Mouse (Mus musculus): ENCODE results near the gene Txndc2.
A peak's percentile ranks its signal among the peaks of the same experiment; 100 is the strongest.

The Txndc2 gene

DNA sequence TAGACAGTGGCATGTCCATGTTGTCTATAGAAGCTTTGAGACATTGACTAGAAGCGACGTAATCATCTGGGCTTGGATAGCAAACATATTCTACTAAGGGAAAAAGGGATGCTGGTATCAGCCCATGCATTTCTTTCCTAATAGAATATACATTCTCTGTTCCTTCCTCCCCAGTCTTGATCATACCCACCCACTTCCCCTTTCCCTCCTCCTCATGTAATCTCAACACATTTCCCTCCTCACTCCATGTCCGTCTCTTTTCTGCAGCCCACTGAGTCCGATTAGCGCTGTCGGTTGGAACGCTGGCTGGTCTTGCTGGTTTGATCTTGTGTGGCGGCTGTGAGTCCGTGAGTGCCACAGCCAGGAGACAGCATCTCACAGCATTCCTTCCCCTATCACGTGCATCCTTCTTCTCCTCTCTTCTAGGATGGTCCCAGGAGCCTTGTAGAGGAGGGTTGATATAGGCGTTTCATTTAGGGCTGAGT is at the start of gene Txndc2:
TSS of gene Txndc2 (minus strand) at position 435 of the 485 bp plus-strand sequence.
- DNase-seq (ENCODE audit: low spot score in 2 of 2): no peak

GRCm38 (mm10) chr17:65683731-65684130 is 41.8 kb upstream of the Txndc2 start:
- DNase-seq (ENCODE audit: low spot score in 2 of 2): peak; percentile 38 to 64

- no peak for DNase-seq (ENCODE audit: low spot score in 2 of 2)
Measured at GRCm38 (mm10) chr17:65683316-65683715, 41.3 kb upstream of the Txndc2 start.

GRCm38 (mm10) chr17:65682071-65682680 is 40.2 kb upstream of the Txndc2 start:
- no peak for DNase-seq (ENCODE audit: low spot score in 2 of 2)

DNA sequence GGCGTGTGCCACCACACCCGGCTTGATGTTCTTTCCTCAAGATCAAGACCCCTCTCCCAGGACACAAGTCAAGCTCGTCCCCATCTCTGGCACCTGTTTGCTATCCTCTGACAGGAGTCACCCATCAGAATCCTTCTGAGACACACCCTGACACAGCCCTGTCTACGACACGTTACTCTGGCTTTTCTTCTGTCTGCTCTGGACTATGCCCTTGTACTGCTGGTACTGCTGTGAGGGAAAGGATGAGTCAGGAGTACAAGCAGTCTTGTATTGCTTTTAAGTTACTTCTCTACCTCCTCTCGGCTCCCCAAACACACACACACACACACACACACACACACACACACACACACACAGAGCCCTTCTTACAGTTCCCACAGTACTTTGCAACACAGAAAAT is 39.5 kb upstream of the Txndc2 start:
- DNase-seq (ENCODE audit: low spot score in 2 of 2): no peak

DNA sequence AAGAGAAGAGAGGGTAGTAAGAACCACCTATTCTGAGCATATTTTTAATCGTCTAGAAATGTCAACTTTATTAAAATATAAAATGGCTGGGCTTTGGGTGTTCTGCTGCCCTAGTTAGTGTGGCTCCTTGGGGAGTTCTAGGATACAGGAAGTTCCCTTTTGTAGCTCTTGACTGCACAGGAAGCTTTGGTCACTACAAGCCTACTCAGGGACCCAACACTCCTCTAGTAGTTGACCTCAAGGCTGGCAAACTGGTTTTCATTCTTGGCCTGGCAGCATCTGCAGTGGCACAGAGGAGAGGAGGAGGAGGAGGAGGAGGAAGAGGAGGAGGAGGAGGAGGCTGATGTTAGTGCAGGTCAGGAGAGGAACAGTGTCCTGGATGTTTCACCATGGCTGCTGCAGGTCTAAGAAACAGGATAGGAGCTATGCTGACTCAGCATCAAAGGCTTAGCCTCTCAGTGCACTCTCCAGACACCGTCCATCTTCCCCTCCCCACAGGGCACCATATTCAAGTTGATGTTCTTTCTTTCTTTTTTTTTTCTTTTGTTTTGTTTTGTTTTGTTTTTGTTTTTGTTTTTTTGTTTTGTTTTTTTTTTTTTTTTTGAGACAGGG is 38.9 kb upstream of the Txndc2 start:
- DNase-seq (ENCODE audit: low spot score in 2 of 2): no peak

- no peak for DNase-seq (ENCODE audit: low spot score in 2 of 2)
Measured at GRCm38 (mm10) chr17:65679806-65680446, 38.0 kb upstream of the Txndc2 start.

DNA sequence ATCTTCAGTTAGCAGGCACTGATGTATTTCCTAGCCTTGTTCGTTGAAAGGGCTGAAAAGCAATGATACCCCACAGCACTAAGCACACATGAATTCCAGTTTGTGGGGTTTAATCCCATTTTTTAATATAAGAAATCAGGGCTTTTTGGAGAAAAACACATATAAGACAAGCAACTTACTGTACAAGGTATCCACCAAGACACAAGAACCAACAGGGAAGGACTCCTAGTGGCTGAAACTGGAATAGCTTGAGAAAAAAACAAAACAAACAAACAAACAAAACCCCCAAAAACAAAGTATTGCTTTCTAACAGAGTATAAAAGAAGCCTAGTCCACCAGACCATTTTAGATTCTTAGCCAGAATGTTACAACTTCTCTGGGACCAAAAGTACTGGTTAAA is 35.8 kb upstream of the Txndc2 start:
- DNase-seq (ENCODE audit: low spot score in 2 of 2): no peak

DNA sequence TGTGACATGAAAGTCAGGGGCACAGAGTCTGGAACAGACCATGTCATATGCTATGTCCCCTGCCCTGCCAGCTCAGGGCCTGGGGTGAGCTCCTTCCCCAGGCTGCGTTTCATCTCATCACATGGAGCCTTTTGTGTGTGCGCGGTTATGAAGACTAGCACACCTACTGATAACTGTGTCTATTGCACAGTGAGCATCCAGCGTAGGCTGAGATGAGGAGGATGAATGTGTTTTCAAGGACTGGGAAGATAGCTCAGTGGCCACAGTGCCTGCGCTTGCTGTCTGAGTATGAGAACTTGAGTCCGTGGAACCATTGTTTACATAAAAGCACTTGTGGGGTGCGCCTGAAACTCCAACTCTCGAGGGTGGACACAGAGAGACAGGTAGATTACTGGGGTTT is 34.6 kb upstream of the Txndc2 start:
- DNase-seq (ENCODE audit: low spot score in 2 of 2): no peak

DNA sequence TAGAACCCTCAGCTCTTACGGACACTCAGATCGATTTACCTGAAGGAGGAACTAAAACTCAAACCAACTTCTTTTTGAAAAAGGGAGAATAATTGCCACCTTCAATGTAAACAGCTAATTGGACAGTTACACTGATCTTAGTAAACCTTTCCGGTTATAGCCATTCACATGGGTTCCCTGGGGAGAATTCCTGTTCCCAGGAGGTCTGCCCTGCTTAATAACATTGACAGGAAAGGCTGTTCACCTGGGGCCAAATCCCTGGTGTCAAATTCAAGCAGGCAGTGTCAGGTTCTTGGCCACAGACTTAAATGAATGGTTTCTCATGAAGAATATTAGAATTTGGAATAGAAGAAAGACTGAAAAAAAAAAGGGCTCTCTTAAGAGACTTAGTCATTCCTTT is 34.0 kb upstream of the Txndc2 start:
- DNase-seq (ENCODE audit: low spot score in 2 of 2): no peak

DNA sequence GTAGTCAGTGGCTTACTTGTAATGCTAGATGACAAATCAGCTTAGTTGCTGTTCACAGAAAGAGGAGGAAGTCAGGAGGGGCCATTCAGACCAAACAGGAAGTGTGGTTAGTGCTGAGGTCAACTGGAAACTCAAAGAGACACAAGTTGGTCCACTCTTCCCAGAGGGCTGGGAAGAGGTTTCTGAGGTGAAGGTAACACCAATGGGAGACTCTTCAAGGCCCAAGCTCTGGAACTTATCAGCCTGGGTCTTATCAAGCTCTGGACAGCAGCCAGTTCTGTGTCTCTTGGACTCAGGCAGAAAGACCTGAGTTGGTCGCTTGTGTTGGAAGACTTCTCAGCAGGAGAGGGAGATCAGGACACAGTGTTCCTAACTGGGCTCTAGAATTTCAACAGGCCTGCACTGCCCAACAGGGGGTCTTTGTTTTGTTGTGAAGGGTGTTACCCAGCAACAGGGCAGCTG is 32.8 kb upstream of the Txndc2 start:
- DNase-seq (ENCODE audit: low spot score in 2 of 2): no peak

- DNase-seq (ENCODE audit: low spot score in 2 of 2): no peak
Measured at GRCm38 (mm10) chr17:65672926-65673325, 31.0 kb upstream of the Txndc2 start.

- DNase-seq (ENCODE audit: low spot score in 2 of 2): no peak
Measured at GRCm38 (mm10) chr17:65669061-65669460, 27.1 kb upstream of the Txndc2 start.

- DNase-seq (ENCODE audit: low spot score in 2 of 2): no peak
Measured at GRCm38 (mm10) chr17:65667792-65668191, 25.8 kb upstream of the Txndc2 start.

- DNase-seq (ENCODE audit: low spot score in 2 of 2): no peak
Measured at GRCm38 (mm10) chr17:65666388-65667161, 24.6 kb upstream of the Txndc2 start.

DNA sequence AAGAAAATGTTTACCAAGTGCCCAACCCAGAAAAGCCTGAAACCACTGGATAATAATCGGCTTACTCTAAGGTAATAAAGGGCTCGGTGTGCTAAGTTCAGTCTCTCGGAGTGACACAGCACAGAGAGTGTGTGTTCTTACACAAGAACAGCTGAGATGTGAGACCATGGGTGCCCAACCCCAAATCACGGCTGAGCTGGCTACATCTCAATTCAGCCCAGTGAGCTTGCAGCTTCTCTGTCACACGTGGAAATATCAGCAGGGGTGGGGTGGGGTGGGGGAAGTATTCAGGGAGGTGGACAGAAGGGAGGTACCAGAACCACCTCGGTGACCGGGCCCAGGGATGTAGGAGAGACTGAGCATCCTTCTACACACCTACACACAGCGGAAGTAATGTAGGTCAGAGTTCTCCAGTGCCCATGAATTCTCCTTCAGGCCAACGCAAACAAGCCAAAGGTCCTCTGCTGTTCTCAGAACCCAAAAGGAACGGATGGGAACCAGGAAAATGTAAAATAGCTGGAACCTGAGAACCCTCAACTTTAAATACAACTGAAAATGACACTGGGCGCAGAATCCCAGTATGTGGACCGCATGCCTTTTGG is 23.9 kb upstream of the Txndc2 start:
- no peak for DNase-seq (ENCODE audit: low spot score in 2 of 2)

DNA sequence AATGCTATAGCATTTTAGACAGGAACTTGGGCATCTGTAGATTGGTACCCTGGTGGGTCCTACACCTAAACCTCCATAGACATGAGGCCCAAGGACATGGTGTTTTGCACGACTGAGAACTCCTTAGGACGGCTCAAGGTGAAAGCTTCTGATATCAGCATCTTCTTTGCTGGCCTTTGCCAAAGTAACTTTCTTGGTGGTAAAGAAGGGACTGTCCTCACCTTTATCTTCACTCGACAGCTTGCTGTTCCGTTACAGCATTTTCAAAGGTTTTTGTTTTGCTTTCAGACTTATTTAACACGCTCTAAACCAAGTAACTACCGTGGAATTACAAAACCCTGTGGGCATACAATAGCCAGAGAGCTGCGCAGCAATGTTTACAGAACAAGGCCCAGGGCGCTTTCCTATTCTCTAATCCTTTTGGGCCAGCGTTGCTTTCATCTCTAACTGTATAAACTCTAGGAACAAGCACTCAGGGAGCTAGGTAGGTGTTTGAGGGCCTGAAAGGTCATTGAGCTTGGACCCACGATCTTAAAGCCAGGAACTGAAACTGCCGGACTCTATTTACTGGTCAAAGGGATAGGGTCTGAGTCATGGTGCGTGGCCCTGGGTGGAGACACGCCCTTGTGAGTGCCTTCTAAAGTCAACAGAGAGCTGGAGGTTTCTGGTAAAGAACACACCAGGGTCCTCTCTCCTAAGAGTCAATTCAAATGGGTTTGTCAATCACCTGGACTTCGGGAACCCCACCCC is 21.5 kb upstream of the Txndc2 start:
- DNase-seq (ENCODE audit: low spot score in 2 of 2): no peak

DNA sequence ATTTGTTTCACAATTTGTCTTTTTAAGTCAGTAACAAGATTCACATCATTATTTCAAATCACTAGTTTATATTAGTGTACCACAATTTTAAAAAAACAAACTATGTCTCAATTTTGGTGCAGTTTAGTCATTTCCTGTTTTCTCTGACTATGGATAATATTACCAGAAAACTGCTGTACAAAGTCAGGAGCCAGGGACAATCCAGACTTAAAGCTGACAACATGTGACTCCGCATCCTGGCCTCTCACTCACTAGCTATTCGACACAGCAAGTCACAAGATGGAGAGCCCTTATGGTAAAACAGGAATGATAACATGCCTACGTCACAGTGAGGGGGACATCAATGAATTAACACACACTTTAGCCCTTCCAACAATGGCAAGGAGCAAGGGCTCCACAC is 20.7 kb upstream of the Txndc2 start:
- DNase-seq (ENCODE audit: low spot score in 2 of 2): no peak

- DNase-seq (ENCODE audit: low spot score in 2 of 2): no peak
Measured at GRCm38 (mm10) chr17:65658416-65658815, 16.4 kb upstream of the Txndc2 start.

DNA sequence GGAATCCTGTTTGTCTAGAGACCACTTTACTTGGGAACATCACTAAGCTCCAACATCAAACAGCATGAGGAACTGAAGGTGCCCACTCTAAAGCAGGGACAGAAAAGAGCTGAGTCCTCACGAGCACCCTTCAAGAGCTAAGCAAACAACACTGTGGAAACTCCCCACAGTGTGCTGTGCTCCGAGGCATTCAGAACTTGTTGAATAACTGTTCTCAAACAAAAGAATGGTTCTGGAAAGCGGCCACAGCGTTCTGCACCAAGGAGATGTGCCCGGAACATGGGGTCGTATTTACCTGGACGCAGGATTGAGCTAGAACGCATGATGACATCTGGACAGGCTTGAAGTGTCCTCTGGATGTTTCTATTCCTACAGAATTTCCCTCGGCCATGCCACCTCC is 16.0 kb upstream of the Txndc2 start:
- no peak for DNase-seq (ENCODE audit: low spot score in 2 of 2)

DNA sequence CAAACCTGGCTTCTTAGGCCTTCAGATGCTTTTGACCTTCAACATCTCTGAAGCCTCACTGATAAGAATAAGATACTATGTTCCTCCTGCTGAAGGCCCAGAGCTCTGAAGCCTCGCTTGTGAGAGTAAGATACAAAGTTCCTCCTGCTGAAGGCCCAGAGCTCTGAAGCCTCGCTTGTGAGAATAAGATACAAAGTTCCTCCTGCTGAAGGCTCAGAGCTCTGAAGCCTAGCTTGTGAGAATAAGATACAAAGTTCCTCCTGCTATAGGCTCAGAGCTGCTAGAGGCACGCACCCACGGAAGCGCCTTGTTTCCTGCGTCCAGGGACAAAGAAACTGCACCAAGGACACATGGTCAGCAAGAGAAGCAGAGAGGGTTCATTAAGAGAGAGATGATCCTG is 14.8 kb upstream of the Txndc2 start:
- no peak for DNase-seq (ENCODE audit: low spot score in 2 of 2)

Measured in right cerebral cortex, postnatal 10 days (tissue).